Mouse (Mus musculus) G1E (cell line): ENCODE measurements around the gene Slc5a8.

Experiments
- CTCF ChIP-seq: IDR thresholded peaks from 2 replicates; pipeline ENCODE4 v1.5.1; 2012; ENCODE audit warnings: low read depth, low read length, inconsistent platforms, mixed read lengths
- GATA1 ChIP-seq: IDR thresholded peaks from 2 replicates; pipeline ENCODE4 v1.6.1; 2012; ENCODE audit warnings: borderline replicate concordance, low read length, inconsistent platforms, mixed read lengths
- POLR2AphosphoS5 ChIP-seq: IDR thresholded peaks from 2 replicates; pipeline ENCODE4 v1.6.1; 2012; ENCODE audit warnings: low read depth, low read length, inconsistent platforms; ENCODE audit not compliant: insufficient replicate concordance
- TAL1 ChIP-seq: conservative IDR thresholded peaks from 2 replicates; pipeline ENCODE4 v1.6.1; 2012; ENCODE audit warnings: low read depth, low read length, inconsistent platforms, mixed read lengths

GRCm38 (mm10) chr10:88866017-88866416 is 19.8 kb upstream of the Slc5a8 start:
- TF ChIP-seq TAL1 (no peak), CTCF (no peak), GATA1 (no peak), POLR2AphosphoS5 (no peak)
